In genomic region chr16:34400102-34400728, GRCm38 (mm10) we compare ENCODE assay signal across 8 mouse cellular contexts.
DNase-seq lines count a peak whose midpoint lies in the region; ATAC-seq and TF ChIP-seq lines count a peak whose summit lies in the region.

No protein-coding gene starts in this region.

- DNase-seq in heart, embryonic 10.5 days (ENCODE audit: low spot score), result peak; percentile 81
- no peak for DNase-seq in heart, adult 8-10 months (ENCODE audit: low spot score)
- peak; percentile 19 for DNase-seq in 416B (ENCODE audit: low read depth)
- peak; percentile 22 to 48 for DNase-seq in adrenal gland, postnatal 4 days (ENCODE audit: low spot score in 2 of 2)
- peak; percentile 23 to 81 for DNase-seq in kidney, postnatal 36 days
- peak; percentile 72 for DNase-seq in stomach, postnatal 0 days (ENCODE audit: low spot score)
- no peak for DNase-seq in frontal cortex, postnatal 10 days (ENCODE audit: low spot score in 2 of 2)
- no peak for DNase-seq in layer of hippocampus, adult 18-20 months (ENCODE audit: low spot score in 2 of 2)

- TF ChIP-seq EP300 in stomach, postnatal 0 days (optimal IDR thresholded peaks at IDR 0.05), result no peak

- no peaks in the 10 kb centered on the region for H3K36me3 ChIP-seq in heart, embryonic 10.5 days
- H3K36me3 ChIP-seq in stomach, postnatal 0 days (ENCODE audit: control insufficient read depth, insufficient read depth, low read length), result no peaks in the 10 kb centered on the region

- H3K27ac ChIP-seq in heart, embryonic 10.5 days, result no peak overlapping the region
- H3K27ac ChIP-seq in stomach, postnatal 0 days (replicated peaks), result no peak overlapping the region

- no peaks in the 10 kb centered on the region for H3K9me3 ChIP-seq in heart, embryonic 10.5 days
- H3K9me3 ChIP-seq in stomach, postnatal 0 days (ENCODE audit: control insufficient read depth, low read length), result no peaks in the 10 kb centered on the region

- H3K4me2 ChIP-seq in stomach, postnatal 0 days (replicated peaks; ENCODE audit: low read depth), result no peak overlapping the region

- no peak for ATAC-seq in stomach, postnatal 0 days (ENCODE audit: low FRiP score, low TSS enrichment)

- no peak overlapping the region for H3K4me3 ChIP-seq in heart, embryonic 10.5 days
- no peak overlapping the region for H3K4me3 ChIP-seq in stomach, postnatal 0 days (ENCODE audit: low read depth, low read length)

- H3K9ac ChIP-seq in stomach, postnatal 0 days (ENCODE audit: low read length), result no peak overlapping the region

- no peaks in the 10 kb centered on the region for H3K27me3 ChIP-seq in heart, embryonic 10.5 days (ENCODE audit: insufficient read depth, poor library complexity, severe bottlenecking)
- no peaks in the 10 kb centered on the region for H3K27me3 ChIP-seq in stomach, postnatal 0 days (ENCODE audit: control insufficient read depth, insufficient read depth, low read length)

- 44% methylated on average over 13 of the region's 13 CpGs for WGBS in heart, embryonic 10.5 days
- 46% methylated on average over 13 of the region's 13 CpGs for WGBS in stomach, postnatal 0 days

- H3K4me1 ChIP-seq in heart, embryonic 10.5 days, result peaks cover 3% of the 10 kb centered on the region
- no peaks in the 10 kb centered on the region for H3K4me1 ChIP-seq in stomach, postnatal 0 days (replicated peaks; ENCODE audit: control insufficient read depth, insufficient read depth)

- no peak for TF ChIP-seq CTCF in stomach, postnatal 0 days (IDR thresholded peaks at IDR 0.05; ENCODE audit: low read depth)

Comparison
In these comparisons a context has a peak if more than half of its experiments do, and no peak if none do; other contexts are left out.
1. DNase-seq: peak in heart, embryonic 10.5 days (single experiment), 416B (single experiment), adrenal gland, postnatal 4 days (2 of 2), kidney, postnatal 36 days (2 of 2) and stomach, postnatal 0 days (single experiment); none in heart, adult 8-10 months (single experiment), frontal cortex, postnatal 10 days (0 of 2) and layer of hippocampus, adult 18-20 months (0 of 2).